ENCODE assay signal across 12 mouse cellular contexts in genomic region chr5:146703710-146704121, GRCm38 (mm10).
DNase-seq lines count a peak whose midpoint lies in the region; ATAC-seq lines count a peak whose summit lies in the region.
"Had no signal": no experiment of that assay in that cellular context is flagged by ENCODE, and none has a peak within 500 bp of the region (broad histone marks: within the 10 kb centered on the region; RNA-seq: fewer than 3 reads in every experiment).

No protein-coding gene starts in this region.

- no peaks in the 10 kb centered on the region for H3K9me3 ChIP-seq in heart, embryonic 11.5 days (replicated peaks; ENCODE audit: control insufficient read depth, low read length)
- H3K9me3 ChIP-seq in liver, embryonic 16.5 days (replicated peaks; ENCODE audit: control insufficient read depth, low read length): peaks cover 3% of the 10 kb centered on the region; the same call in 1 of the 2 replicates
- H3K9me3 ChIP-seq in hindbrain, embryonic 12.5 days (replicated peaks): no peaks in the 10 kb centered on the region; the same call in 1 of the 2 replicates
- H3K9me3 ChIP-seq in forebrain, embryonic 13.5 days (replicated peaks): no peaks in the 10 kb centered on the region

- H3K27ac ChIP-seq in heart, embryonic 11.5 days (ENCODE audit: low read depth, low read length): peak overlapping the region; percentile 83
- H3K27ac ChIP-seq in liver, embryonic 16.5 days (ENCODE audit: low read length): peak overlapping the region; percentile 100
- no peak overlapping the region for H3K27ac ChIP-seq in hindbrain, embryonic 12.5 days
- no peak overlapping the region for H3K27ac ChIP-seq in forebrain, embryonic 13.5 days
- H3K27ac ChIP-seq: hindbrain, embryonic 10.5 days; neural tube, embryonic 12.5 days had no signal

- no peaks in the 10 kb centered on the region for H3K27me3 ChIP-seq in heart, embryonic 11.5 days (ENCODE audit: control insufficient read depth, insufficient read depth, low read length)
- H3K27me3 ChIP-seq in liver, embryonic 16.5 days (ENCODE audit: control insufficient read depth, insufficient read depth, low read depth, low read length): no peaks in the 10 kb centered on the region
- H3K27me3 ChIP-seq in hindbrain, embryonic 12.5 days: no peaks in the 10 kb centered on the region
- no peaks in the 10 kb centered on the region for H3K27me3 ChIP-seq in forebrain, embryonic 13.5 days
- H3K27me3 ChIP-seq: neural tube, embryonic 12.5 days had no signal

- DNase-seq in heart, postnatal 10 days: no peak
- peak; percentile 99 for DNase-seq in 416B (ENCODE audit: low read depth)
- peak; percentile 88 for DNase-seq in c-Kit-positive CD71-positive TER-119-positive erythroid progenitor cells, embryonic 14.5 days (ENCODE audit: low spot score)
- DNase-seq in kidney, postnatal 14 days: no peak
- DNase-seq: left cerebral cortex, postnatal 4 days; thymus, adult 18-20 months had no signal

- H3K9ac ChIP-seq in heart, embryonic 11.5 days (ENCODE audit: low read depth, low read length): no peak overlapping the region
- peak overlapping the region; percentile 66 for H3K9ac ChIP-seq in liver, embryonic 16.5 days (ENCODE audit: low read depth, low read length)
- H3K9ac ChIP-seq in hindbrain, embryonic 12.5 days: no peak overlapping the region
- no peak overlapping the region for H3K9ac ChIP-seq in forebrain, embryonic 13.5 days
- H3K9ac ChIP-seq: neural tube, embryonic 12.5 days had no signal

- no peak overlapping the region for H3K4me3 ChIP-seq in heart, embryonic 11.5 days (ENCODE audit: low read depth, low read length)
- H3K4me3 ChIP-seq in liver, embryonic 16.5 days (ENCODE audit: low read depth, low read length): peak overlapping the region; percentile 21; the same call in 1 of the 2 replicates
- no peak overlapping the region for H3K4me3 ChIP-seq in hindbrain, embryonic 12.5 days
- H3K4me3 ChIP-seq in forebrain, embryonic 13.5 days: no peak overlapping the region
- H3K4me3 ChIP-seq: hindbrain, embryonic 10.5 days; neural tube, embryonic 12.5 days had no signal

- intact Hi-C loops in heart, postnatal 10 days (cut with DNase I): no loop called here

- H3K4me2 ChIP-seq in heart, embryonic 11.5 days: no peak overlapping the region; the same call in 1 of the 2 replicates
- peak overlapping the region; percentile 57 for H3K4me2 ChIP-seq in liver, embryonic 16.5 days (ENCODE audit: low read depth, low read length)
- no peak overlapping the region for H3K4me2 ChIP-seq in hindbrain, embryonic 12.5 days (replicated peaks)
- H3K4me2 ChIP-seq in forebrain, embryonic 13.5 days: no peak overlapping the region
- H3K4me2 ChIP-seq: neural tube, embryonic 12.5 days had no signal

- 26% methylated on average over 8 of the region's 8 CpGs for WGBS in heart, embryonic 11.5 days (ENCODE audit: insufficient replicate concordance)
- WGBS in liver, embryonic 16.5 days (ENCODE audit: insufficient replicate concordance): 8% methylated on average over 8 of the region's 8 CpGs
- WGBS in hindbrain, embryonic 12.5 days: 89% methylated on average over 8 of the region's 8 CpGs
- WGBS in forebrain, embryonic 13.5 days: 91% methylated on average over 8 of the region's 8 CpGs

- no peaks in the 10 kb centered on the region for H3K36me3 ChIP-seq in heart, embryonic 11.5 days (ENCODE audit: control insufficient read depth, insufficient read depth, low read length)
- no peaks in the 10 kb centered on the region for H3K36me3 ChIP-seq in liver, embryonic 16.5 days (ENCODE audit: control insufficient read depth, insufficient read depth)
- H3K36me3 ChIP-seq in hindbrain, embryonic 12.5 days: no peaks in the 10 kb centered on the region
- H3K36me3 ChIP-seq in forebrain, embryonic 13.5 days (ENCODE audit: poor library complexity, severe bottlenecking): no peaks in the 10 kb centered on the region
- H3K36me3 ChIP-seq: hindbrain, embryonic 10.5 days; neural tube, embryonic 12.5 days had no signal

- no peaks in the 10 kb centered on the region; the same call in 1 of the 2 replicates for H3K4me1 ChIP-seq in heart, embryonic 11.5 days (ENCODE audit: control insufficient read depth, insufficient read depth, low read length)
- peaks cover 44% of the 10 kb centered on the region for H3K4me1 ChIP-seq in liver, embryonic 16.5 days (ENCODE audit: control insufficient read depth, low read depth, low read length)
- 0 out of 2 replicates have a peak, but pooled peaks cover 2% of the 10 kb centered on the region for H3K4me1 ChIP-seq in hindbrain, embryonic 12.5 days
- no peaks in the 10 kb centered on the region for H3K4me1 ChIP-seq in forebrain, embryonic 13.5 days
- H3K4me1 ChIP-seq: neural tube, embryonic 12.5 days had no signal

- ATAC-seq in heart, embryonic 11.5 days (replicated peaks; ENCODE audit: insufficient number of reproducible peaks, low FRiP score, low TSS enrichment): peak; percentile 83
- ATAC-seq in liver, embryonic 16.5 days (ENCODE audit: low read depth): peak; percentile 96
- ATAC-seq in hindbrain, embryonic 12.5 days (ENCODE audit: low FRiP score): no peak
- ATAC-seq in forebrain, embryonic 13.5 days: no peak

Comparison
In these comparisons a context has a peak if more than half of its experiments do, and no peak if none do; other contexts are left out.
1. ATAC-seq: peak in heart, embryonic 11.5 days (single experiment) and liver, embryonic 16.5 days (single experiment); none in hindbrain, embryonic 12.5 days (single experiment) and forebrain, embryonic 13.5 days (single experiment).
2. H3K27ac ChIP-seq: peak in heart, embryonic 11.5 days (single experiment) and liver, embryonic 16.5 days (single experiment); none in hindbrain, embryonic 12.5 days (single experiment) and forebrain, embryonic 13.5 days (single experiment).
3. DNase-seq: peak in 416B (single experiment) and c-Kit-positive CD71-positive TER-119-positive erythroid progenitor cells, embryonic 14.5 days (single experiment); none in heart, postnatal 10 days (0 of 2) and kidney, postnatal 14 days (single experiment).